Mouse (Mus musculus): ENCODE results near the gene Prex1. TPM values are rescaled to one million over a fixed set of nuclear protein-coding genes. Genes with fewer than 3 reads are reported as not detected.

Prex1 gene
- polyA plus RNA-seq, 1 experiment from 2014 or later, result 11.6 TPM

DNA sequence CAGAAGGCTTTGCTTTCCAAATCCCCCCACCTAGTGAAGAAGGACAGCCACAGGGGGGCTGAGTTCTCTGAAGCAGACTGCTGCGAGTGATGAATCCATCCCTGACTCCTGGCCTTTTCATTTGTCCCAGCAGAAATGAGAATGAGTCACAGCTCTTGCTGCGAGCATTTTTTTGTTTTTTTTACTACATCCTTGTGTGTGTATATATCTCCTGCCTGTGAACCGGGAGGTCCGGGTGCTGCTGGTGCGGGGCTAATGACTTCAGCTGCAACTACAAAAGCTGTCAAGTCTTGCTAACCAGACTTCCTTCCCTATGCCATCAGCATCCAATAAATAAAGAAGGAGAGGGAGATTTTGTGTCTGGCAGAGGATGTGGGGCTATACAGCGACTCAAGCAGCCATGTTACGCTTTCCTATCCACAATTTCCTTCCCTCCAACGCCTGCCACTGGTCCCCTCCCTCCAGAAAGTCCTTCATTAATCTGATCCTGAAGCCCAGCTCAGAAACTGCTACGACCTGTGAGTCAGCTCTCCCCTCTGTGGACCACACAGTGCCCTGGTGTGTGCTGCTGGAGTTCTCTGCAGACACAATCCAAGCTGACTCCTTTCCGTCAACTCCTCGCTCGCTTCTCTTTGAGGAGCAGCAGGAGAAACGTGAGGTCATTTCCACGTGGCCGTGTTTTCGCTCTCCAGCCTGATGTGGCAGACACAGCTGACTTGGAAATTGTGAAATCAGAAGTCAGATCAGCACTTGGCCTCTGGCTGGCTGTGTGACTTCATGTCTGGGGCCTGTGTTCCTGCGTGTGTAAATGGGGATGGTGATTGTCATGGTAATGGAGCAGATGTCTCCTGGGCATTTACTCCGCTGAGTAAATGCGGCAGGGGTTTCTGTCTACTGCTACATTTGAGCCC, 16.3 kb upstream of the Prex1 start:
- Histone ChIP-seq H3K9ac (ENCODE audit: low read length) (0 out of 2 replicates have a peak overlapping the region, but pooled peaks have one; percentile 46), H3K36me3 (ENCODE audit: control insufficient read depth, insufficient read depth) (no peaks in the 10 kb centered on the region), H3K4me3 (ENCODE audit: low read length) (no peak overlapping the region), H3K9me3 (replicated peaks; ENCODE audit: control insufficient read depth, low read length) (no peaks in the 10 kb centered on the region), H3K4me2 (ENCODE audit: low read depth, low read length) (peak overlapping the region; percentile 33; the same call in 1 of the 2 replicates), H3K27ac (ENCODE audit: low read length) (peak overlapping the region; percentile 62), H3K27me3 (ENCODE audit: control insufficient read depth, insufficient read depth, low read length) (no peaks in the 10 kb centered on the region), H3K4me1 (ENCODE audit: control insufficient read depth, insufficient read depth, low read length) (peaks cover 5% of the 10 kb centered on the region; the same call in 1 of the 2 replicates)
- ATAC-seq (replicated peaks; ENCODE audit: extremely low read depth, insufficient read depth, low FRiP score), result 0 out of 2 replicates have a peak, but pooled peaks have one; percentile 24
- 32% methylated on average over 19 of the region's 19 CpGs for WGBS

DNA sequence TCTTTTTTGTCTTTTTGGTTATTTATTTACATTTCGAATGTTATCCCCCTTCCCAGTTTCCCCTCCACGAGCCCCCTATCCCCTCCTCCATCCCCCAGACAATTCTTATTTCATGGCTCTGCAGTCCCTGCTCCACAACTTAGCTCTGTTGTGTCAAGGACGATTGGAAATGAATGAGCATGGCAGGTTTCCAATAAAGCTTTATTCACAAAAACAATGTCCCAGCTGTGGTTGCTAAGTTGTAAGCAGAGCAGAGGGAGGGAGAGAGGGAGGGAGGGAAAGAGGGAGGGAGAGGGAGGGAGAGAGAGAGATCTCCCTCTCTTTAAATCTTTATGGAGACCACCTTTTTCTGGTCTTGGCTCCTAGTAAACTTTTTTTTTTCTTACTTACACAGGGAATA, 15.4 kb upstream of the Prex1 start:
- H3K4me1 ChIP-seq (ENCODE audit: control insufficient read depth, insufficient read depth, low read length), result peaks cover 5% of the 10 kb centered on the region; the same call in 1 of the 2 replicates
- no peak overlapping the region for H3K27ac ChIP-seq (ENCODE audit: low read length)
- H3K36me3 ChIP-seq (ENCODE audit: control insufficient read depth, insufficient read depth), result no peaks in the 10 kb centered on the region
- 68% methylated on average over 3 of the region's 3 CpGs for WGBS
- no peak overlapping the region for H3K4me2 ChIP-seq (ENCODE audit: low read depth, low read length)
- H3K27me3 ChIP-seq (ENCODE audit: control insufficient read depth, insufficient read depth, low read length), result no peaks in the 10 kb centered on the region
- H3K4me3 ChIP-seq (ENCODE audit: low read length), result no peak overlapping the region
- ATAC-seq (replicated peaks; ENCODE audit: extremely low read depth, insufficient read depth, low FRiP score), result no peak
- H3K9ac ChIP-seq (ENCODE audit: low read length), result no peak overlapping the region
- H3K9me3 ChIP-seq (replicated peaks; ENCODE audit: control insufficient read depth, low read length), result no peaks in the 10 kb centered on the region

DNA sequence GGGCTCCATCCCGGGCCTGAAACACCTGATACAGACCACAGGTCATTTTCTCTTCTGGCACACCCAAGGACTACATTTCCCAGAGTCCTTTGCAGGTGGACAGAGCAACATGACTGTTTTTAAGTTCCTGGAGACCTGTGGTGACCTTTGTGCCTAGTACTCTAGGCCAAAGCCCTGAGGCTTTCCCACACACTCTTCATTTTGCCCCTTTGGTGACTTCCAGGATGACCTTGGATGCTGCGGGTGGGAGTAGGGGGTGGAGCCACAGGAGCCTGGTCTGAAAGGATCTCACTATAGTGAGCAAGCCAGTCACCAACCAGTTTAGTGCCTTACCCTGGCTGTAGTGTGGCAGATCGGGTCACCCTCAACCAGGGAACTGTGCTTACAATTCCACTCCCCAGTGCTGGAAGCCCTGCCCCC, 14.6 kb upstream of the Prex1 start:
- Histone ChIP-seq H3K9me3 (replicated peaks; ENCODE audit: control insufficient read depth, low read length) (no peaks in the 10 kb centered on the region), H3K4me3 (ENCODE audit: low read length) (no peak overlapping the region), H3K36me3 (ENCODE audit: control insufficient read depth, insufficient read depth) (no peaks in the 10 kb centered on the region), H3K9ac (ENCODE audit: low read length) (no peak overlapping the region), H3K27me3 (ENCODE audit: control insufficient read depth, insufficient read depth, low read length) (no peaks in the 10 kb centered on the region), H3K4me1 (ENCODE audit: control insufficient read depth, insufficient read depth, low read length) (peaks cover 5% of the 10 kb centered on the region; the same call in 1 of the 2 replicates), H3K27ac (ENCODE audit: low read length) (no peak overlapping the region), H3K4me2 (ENCODE audit: low read depth, low read length) (no peak overlapping the region)
- ATAC-seq (replicated peaks; ENCODE audit: extremely low read depth, insufficient read depth, low FRiP score), result no peak
- WGBS, result 49% methylated on average over 3 of the region's 3 CpGs

GRCm38 (mm10) chr2:166727790-166728189, 14.2 kb upstream of the Prex1 start:
- Histone ChIP-seq H3K9ac (ENCODE audit: low read length) (no peak overlapping the region), H3K4me3 (ENCODE audit: low read length) (no peak overlapping the region), H3K36me3 (ENCODE audit: control insufficient read depth, insufficient read depth) (no peaks in the 10 kb centered on the region), H3K9me3 (replicated peaks; ENCODE audit: control insufficient read depth, low read length) (no peaks in the 10 kb centered on the region), H3K27me3 (ENCODE audit: control insufficient read depth, insufficient read depth, low read length) (no peaks in the 10 kb centered on the region), H3K4me2 (ENCODE audit: low read depth, low read length) (no peak overlapping the region), H3K4me1 (ENCODE audit: control insufficient read depth, insufficient read depth, low read length) (peaks cover 5% of the 10 kb centered on the region; the same call in 1 of the 2 replicates), H3K27ac (ENCODE audit: low read length) (no peak overlapping the region)
- ATAC-seq (replicated peaks; ENCODE audit: extremely low read depth, insufficient read depth, low FRiP score), result no peak
- 79% methylated on average over 10 of the region's 10 CpGs for WGBS

DNA sequence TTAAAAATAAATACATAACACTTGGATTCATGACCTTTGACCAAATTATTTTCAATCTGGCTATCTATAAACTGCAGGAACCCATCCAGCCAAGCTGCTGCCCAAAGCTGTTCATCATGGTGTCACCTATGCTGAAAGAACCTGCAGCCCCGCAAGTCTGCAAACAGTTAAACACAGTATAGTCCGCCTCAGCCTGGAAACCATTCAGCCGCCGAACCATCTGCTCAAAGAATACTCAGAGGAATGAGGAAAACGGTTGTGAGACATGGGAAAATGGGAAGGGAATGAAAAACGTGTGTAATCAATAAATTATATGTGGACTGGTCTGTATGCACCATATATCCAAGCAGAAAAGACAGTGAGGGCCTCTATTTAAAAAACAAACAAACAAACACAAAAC, 13.3 kb upstream of the Prex1 start:
- Histone ChIP-seq H3K27ac (ENCODE audit: low read length) (no peak overlapping the region), H3K4me1 (ENCODE audit: control insufficient read depth, insufficient read depth, low read length) (peaks cover 5% of the 10 kb centered on the region; the same call in 1 of the 2 replicates), H3K9me3 (replicated peaks; ENCODE audit: control insufficient read depth, low read length) (no peaks in the 10 kb centered on the region), H3K27me3 (ENCODE audit: control insufficient read depth, insufficient read depth, low read length) (no peaks in the 10 kb centered on the region), H3K4me2 (ENCODE audit: low read depth, low read length) (no peak overlapping the region), H3K4me3 (ENCODE audit: low read length) (no peak overlapping the region), H3K9ac (ENCODE audit: low read length) (no peak overlapping the region), H3K36me3 (ENCODE audit: control insufficient read depth, insufficient read depth) (no peaks in the 10 kb centered on the region)
- WGBS, result 66% methylated on average over 6 of the region's 6 CpGs
- no peak for ATAC-seq (replicated peaks; ENCODE audit: extremely low read depth, insufficient read depth, low FRiP score)

GRCm38 (mm10) chr2:166720416-166720815, 6.8 kb upstream of the Prex1 start:
- no peak overlapping the region for H3K4me3 ChIP-seq (ENCODE audit: low read length)
- no peaks in the 10 kb centered on the region for H3K9me3 ChIP-seq (replicated peaks; ENCODE audit: control insufficient read depth, low read length)
- H3K4me1 ChIP-seq (ENCODE audit: control insufficient read depth, insufficient read depth, low read length), result no peaks in the 10 kb centered on the region
- no peak overlapping the region for H3K4me2 ChIP-seq (ENCODE audit: low read depth, low read length)
- no peaks in the 10 kb centered on the region for H3K27me3 ChIP-seq (ENCODE audit: control insufficient read depth, insufficient read depth, low read length)
- H3K36me3 ChIP-seq (ENCODE audit: control insufficient read depth, insufficient read depth), result no peaks in the 10 kb centered on the region
- H3K27ac ChIP-seq (ENCODE audit: low read length), result no peak overlapping the region
- no peak for ATAC-seq (replicated peaks; ENCODE audit: extremely low read depth, insufficient read depth, low FRiP score)
- WGBS, result 75% methylated on average over 3 of the region's 3 CpGs
- H3K9ac ChIP-seq (ENCODE audit: low read length), result no peak overlapping the region

- Histone ChIP-seq H3K27ac (ENCODE audit: low read length) (no peak overlapping the region), H3K9me3 (replicated peaks; ENCODE audit: control insufficient read depth, low read length) (no peaks in the 10 kb centered on the region), H3K9ac (ENCODE audit: low read length) (no peak overlapping the region), H3K4me3 (ENCODE audit: low read length) (no peak overlapping the region), H3K4me1 (ENCODE audit: control insufficient read depth, insufficient read depth, low read length) (peaks cover under 1% of the 10 kb centered on the region; the same call in 1 of the 2 replicates), H3K27me3 (ENCODE audit: control insufficient read depth, insufficient read depth, low read length) (no peaks in the 10 kb centered on the region), H3K36me3 (ENCODE audit: control insufficient read depth, insufficient read depth) (no peaks in the 10 kb centered on the region), H3K4me2 (ENCODE audit: low read depth, low read length) (no peak overlapping the region)
- 63% methylated on average over 2 of the region's 2 CpGs for WGBS
- ATAC-seq (replicated peaks; ENCODE audit: extremely low read depth, insufficient read depth, low FRiP score), result no peak
Observed at GRCm38 (mm10) chr2:166719930-166720305, 6.3 kb upstream of the Prex1 start.

DNA sequence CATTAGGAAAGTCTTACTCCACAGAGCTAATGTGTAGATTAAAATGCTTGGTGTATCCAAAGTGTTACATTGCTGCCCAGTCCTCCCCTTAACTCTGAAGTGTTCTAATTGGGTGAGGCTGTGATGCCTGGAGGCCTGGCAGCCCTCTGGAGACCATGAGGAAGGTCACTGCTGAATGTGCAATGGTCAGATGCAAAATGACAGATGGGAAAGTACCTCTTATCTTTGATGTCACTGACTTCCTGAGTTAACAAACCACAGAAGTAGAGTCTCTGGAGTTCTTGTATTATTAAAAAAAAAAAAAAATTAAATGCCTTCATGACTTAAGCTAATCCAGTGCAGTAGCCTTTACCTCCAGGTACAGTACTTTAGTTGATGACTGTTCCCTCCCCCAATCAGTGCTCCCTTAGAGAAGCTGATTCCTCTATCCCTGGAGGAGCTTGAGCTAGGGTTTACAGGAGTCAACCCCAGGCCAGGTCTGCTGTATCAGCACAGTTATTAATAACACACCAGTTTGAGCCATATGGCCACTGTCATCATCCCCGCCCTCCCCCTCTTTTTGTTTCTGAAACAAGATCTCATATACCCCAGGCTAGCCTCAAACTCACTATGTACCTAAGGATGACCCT, 5.8 kb upstream of the Prex1 start:
- H3K9me3 ChIP-seq (replicated peaks; ENCODE audit: control insufficient read depth, low read length), result no peaks in the 10 kb centered on the region
- H3K27ac ChIP-seq (ENCODE audit: low read length), result no peak overlapping the region
- H3K27me3 ChIP-seq (ENCODE audit: control insufficient read depth, insufficient read depth, low read length), result no peaks in the 10 kb centered on the region
- peaks cover 5% of the 10 kb centered on the region for H3K4me1 ChIP-seq (ENCODE audit: control insufficient read depth, insufficient read depth, low read length)
- ATAC-seq (replicated peaks; ENCODE audit: extremely low read depth, insufficient read depth, low FRiP score), result no peak
- no peak overlapping the region for H3K9ac ChIP-seq (ENCODE audit: low read length)
- H3K4me2 ChIP-seq (ENCODE audit: low read depth, low read length), result no peak overlapping the region
- H3K36me3 ChIP-seq (ENCODE audit: control insufficient read depth, insufficient read depth), result no peaks in the 10 kb centered on the region
- H3K4me3 ChIP-seq (ENCODE audit: low read length), result no peak overlapping the region
- 92% methylated on average over 1 of the region's 1 CpGs for WGBS

DNA sequence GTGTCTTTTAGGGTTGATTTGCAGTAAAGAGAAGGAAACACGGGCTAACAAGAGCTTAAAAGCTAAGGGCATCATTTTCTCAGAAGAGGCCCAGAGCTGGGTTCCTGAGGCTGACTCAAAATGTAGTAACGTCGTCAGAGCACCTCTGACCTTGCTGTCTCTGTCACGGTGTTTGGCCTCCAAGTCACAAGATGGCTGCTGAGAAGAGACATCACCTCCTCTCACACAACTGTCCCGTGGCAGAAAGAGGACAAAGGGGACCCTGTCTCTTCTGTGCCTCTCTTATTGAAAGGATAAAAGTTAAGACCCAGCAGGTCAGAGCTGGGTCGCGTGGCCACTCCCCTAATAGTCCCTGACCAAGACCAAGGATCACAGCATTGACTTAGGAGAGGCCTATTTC, 2.4 kb upstream of the Prex1 start:
- peaks cover 10% of the 10 kb centered on the region for H3K4me1 ChIP-seq (ENCODE audit: control insufficient read depth, insufficient read depth, low read length)

More for the DNA sequence above, 2.4 kb upstream of the Prex1 start:
- H3K36me3 ChIP-seq (ENCODE audit: control insufficient read depth, insufficient read depth), result no peaks in the 10 kb centered on the region
- H3K9me3 ChIP-seq (replicated peaks; ENCODE audit: control insufficient read depth, low read length), result no peaks in the 10 kb centered on the region
- H3K4me3 ChIP-seq (ENCODE audit: low read length), result no peak overlapping the region
- WGBS, result 79% methylated on average over 7 of the region's 7 CpGs
- H3K9ac ChIP-seq (ENCODE audit: low read length), result no peak overlapping the region
- no peak overlapping the region for H3K27ac ChIP-seq (ENCODE audit: low read length)
- no peaks in the 10 kb centered on the region for H3K27me3 ChIP-seq (ENCODE audit: control insufficient read depth, insufficient read depth, low read length)
- no peak overlapping the region for H3K4me2 ChIP-seq (ENCODE audit: low read depth, low read length)
- no peak for ATAC-seq (replicated peaks; ENCODE audit: extremely low read depth, insufficient read depth, low FRiP score)
